Mouse (Mus musculus): ENCODE measurements at regions not wholly inside any gene's neighbourhood (a gene's known extent, or its start where the extent isn't known, plus 50 kb on each side); places are given as distances from the start of the nearest gene placed in this dataset.
"Not testable (repeated sequence)": the region's sequence is repeated elsewhere in the genome, so short reads cannot be mapped to it uniquely, and the experiment has no call there.

- DNase-seq, result peak; percentile 93 to 95
Observed at GRCm38 (mm10) chr17:16951092-16952016, 112.6 kb upstream of the Zfp960 start.

GRCm38 (mm10) chr17:16952146-16952545 is 111.8 kb upstream of the Zfp960 start:
- not testable (repeated sequence) for DNase-seq

GRCm38 (mm10) chr17:16997241-16997640 is 66.7 kb upstream of the Zfp960 start:
- not testable (repeated sequence) for DNase-seq

- DNase-seq, result peak; percentile 91 to 92
Observed at GRCm38 (mm10) chr17:17004632-17005265, 59.2 kb upstream of the Zfp960 start.

DNA sequence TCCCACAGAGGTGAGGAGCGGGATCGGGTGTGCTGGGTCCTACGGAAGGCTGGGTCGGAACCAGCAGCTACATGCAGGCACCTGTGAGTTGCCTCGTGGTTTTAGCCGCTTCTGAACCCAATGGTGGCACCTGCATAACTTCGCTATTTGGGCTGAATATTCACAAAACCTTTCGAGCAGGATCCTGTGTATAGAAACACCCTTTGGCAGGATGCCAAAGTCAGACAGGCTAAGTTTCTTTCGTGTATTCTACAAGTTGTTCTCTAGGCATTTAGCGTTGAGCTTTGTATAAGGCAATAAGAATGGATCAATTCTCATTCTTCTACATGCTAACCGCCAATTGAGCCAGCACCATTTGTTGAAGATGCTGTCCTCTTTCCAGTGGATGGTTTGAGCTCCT is 58.6 kb upstream of the Zfp960 start:
- DNase-seq, result not testable (repeated sequence)
